Mouse (Mus musculus): Measurements from ENCODE around the gene Foxa2. TPM values are rescaled to one million over a fixed set of nuclear protein-coding genes. Genes with fewer than 3 reads are reported as not detected.
A peak's percentile ranks its signal among the peaks of the same experiment; 100 is the strongest.

The Foxa2 gene
- total RNA-seq, 2 experiments from 2014 or later, result not detected

DNA sequence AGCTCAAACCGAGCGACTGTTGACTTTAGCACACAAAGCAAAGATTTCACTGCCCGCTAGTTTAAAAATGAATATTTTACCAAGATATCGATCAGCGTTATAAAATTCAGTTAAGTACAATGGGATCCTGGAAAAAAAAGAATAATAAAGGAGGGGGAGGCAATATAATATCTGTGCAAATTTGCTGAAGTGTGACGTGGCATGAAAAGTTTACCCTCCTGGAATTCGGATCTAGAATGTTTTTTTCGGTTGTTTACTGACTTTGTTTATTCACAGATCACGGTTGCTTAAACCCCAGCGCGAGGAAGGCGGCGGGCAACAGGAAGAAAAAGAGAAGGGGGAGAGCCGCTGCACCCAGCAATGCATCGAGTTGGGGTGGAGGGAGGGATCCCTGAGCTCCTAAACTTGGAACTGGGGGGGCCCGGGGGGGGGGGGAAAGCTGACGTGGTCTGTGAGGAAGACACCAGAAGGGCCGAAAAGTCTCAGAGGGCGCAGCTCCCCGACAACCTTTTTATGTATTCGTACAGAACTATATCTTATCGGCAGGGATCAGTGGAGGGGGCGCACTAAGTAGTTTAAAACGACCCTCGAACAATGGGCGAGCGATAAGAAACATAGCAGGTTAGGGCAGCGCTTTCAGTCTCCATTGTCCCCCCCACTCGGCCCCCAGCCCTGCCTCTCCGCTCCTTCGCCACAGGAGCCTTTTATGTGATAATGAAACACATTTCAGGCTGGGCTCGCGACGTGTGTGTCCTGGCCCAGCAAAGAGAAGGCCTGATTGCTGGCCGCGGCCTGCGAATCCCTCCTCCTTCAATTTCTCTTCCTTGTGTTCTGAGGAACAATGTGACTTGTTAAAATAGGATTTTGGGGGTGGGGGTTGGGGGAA, 6.3 kb downstream of the Foxa2 start:
- DNase-seq, result no peak
- intact Hi-C loops (cut with DNase I), result loop anchor here (10.0 kb wide), 1 partner anchor 676 kb away; the partner anchor contains the start of gene Pax1

GRCm38 (mm10) chr2:148039351-148040235, 7.2 kb downstream of the Foxa2 start:
- peak in 1 of 2 experiments; percentile 6 for DNase-seq

GRCm38 (mm10) chr2:148038366-148039310, 8.1 kb downstream of the Foxa2 start:
- intact Hi-C loops (cut with DNase I), result no loop called here
- no peak for DNase-seq

More at GRCm38 (mm10) chr2:148039351-148040235, 7.2 kb downstream of the Foxa2 start:
- intact Hi-C loops (cut with DNase I), result loop anchor here (10.0 kb wide), 1 partner anchor 675 kb away; the partner anchor contains the start of gene Pax1

- intact Hi-C loops (cut with DNase I), result no loop called here
Measured at GRCm38 (mm10) chr2:148036611-148037160, 10.1 kb downstream of the Foxa2 start.

GRCm38 (mm10) chr2:148030991-148031675, 15.6 kb downstream of the Foxa2 start:
- DNase-seq, result no peak
- intact Hi-C loops (cut with DNase I), result no loop called here

More at GRCm38 (mm10) chr2:148036611-148037160, 10.1 kb downstream of the Foxa2 start:
- DNase-seq, result no peak

- no peak for DNase-seq
- intact Hi-C loops (cut with DNase I), result no loop called here
Measured at GRCm38 (mm10) chr2:148030613-148030935, 16.2 kb downstream of the Foxa2 start.

- DNase-seq, result no peak
- intact Hi-C loops (cut with DNase I), result no loop called here
Measured at GRCm38 (mm10) chr2:148029751-148030612, 16.8 kb downstream of the Foxa2 start.

GRCm38 (mm10) chr2:148029050-148029608, 17.6 kb downstream of the Foxa2 start:
- no peak for DNase-seq
- intact Hi-C loops (cut with DNase I), result no loop called here

DNA sequence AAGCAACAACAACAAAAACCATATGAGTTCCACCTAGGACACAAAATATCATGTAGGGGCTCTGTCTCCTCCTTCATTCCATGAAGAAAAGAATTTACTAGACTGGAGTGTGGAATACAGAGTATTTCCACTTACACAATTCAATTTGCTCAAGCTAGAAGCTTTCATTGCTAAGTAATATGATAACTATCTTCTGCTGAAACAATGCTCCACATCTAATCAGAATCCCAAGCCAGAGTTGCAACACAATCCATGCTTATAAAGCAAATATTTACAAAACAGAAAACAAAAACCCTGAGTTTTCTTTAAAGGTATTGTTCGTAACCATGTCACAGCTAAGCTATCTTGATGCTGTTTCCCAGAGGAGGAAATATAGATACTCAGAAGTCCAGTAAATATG, 20.4 kb downstream of the Foxa2 start:
- intact Hi-C loops (cut with DNase I), result no loop called here
- DNase-seq, result no peak

DNA sequence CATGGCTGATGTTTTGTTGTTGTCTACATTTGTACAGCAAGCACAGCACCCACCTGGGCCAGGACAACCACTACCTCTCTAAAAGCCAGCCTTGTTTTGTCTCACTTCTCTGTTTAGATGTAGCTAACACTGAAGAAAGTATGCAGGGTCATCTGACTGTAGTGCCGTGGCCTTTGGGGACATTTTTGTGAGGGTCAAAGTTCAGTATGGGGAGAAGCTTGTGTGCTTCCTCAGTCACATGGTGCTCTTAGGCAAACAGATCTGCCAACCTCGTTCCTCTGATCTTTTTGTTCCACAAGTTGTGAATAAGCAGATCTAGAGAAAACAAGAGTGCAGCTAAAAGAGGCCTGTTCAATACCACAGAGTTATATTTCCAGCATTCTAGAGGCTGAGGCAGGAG, 21.3 kb downstream of the Foxa2 start:
- DNase-seq, result no peak
- intact Hi-C loops (cut with DNase I), result no loop called here

DNA sequence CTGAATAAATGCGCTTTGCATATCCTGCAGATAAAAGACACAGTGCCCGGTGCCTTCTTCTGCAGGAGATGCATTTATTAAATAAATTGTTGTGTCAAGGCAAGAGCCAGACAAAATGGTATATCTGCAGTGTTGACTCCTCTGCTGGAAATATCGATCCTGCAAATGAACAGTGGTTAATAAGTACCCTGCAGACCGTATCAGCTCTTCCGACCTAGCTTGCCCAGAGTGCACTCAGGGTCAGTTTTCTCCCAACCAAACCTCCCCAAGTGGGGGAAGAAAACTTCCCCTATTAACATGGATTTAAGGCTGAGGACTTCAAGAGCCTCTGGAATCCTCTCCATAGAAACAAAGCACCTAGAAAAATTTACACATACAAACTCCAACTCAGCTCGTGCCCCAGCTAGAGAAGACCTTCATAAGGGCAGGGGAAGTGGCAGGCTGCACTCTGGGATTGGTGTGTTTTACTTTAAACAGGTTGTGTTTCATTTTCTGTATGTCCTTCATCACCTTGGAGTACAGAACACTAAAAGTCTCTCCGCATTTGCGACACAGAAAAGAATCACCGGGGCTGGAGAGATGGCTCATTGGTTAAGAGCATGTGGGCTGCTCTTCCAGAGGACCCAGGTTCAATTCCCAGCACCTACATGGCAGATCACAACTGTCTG, 22.4 kb downstream of the Foxa2 start:
- DNase-seq, result no peak
- intact Hi-C loops (cut with DNase I), result no loop called here

- intact Hi-C loops (cut with DNase I), result no loop called here
- DNase-seq, result no peak
Measured at GRCm38 (mm10) chr2:148023340-148023806, 23.4 kb downstream of the Foxa2 start.

DNA sequence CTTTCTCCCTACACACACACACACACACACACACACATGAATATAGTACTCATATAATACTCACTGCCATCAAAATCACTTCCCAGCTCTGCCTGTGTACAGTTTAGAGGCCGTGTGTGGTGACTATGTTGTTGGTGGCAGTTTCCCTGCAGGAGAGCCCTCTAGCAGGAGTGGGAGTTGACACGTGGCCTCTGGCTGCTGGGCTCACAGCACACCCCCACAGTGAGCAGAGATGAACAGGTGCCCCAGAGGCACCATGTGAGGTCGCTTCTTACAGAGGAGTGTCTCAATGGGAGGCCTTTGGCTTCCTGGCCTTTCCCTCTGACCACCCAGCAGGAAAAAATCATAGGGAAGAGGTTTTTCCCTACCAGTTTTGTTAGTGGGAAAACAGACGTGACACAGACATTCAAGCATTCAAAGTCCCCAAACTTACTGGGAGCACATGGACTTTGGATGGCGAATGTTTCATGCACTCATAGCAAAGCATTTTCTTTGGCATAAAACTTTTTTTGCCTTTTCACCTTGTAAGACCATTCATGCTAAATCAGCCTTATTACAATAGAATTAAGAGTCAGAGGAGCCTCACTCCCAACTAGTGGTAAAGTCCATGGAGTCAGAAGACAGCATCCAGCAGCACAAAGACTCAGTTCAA, 24.7 kb downstream of the Foxa2 start:
- intact Hi-C loops (cut with DNase I), result no loop called here
- no peak for DNase-seq

DNA sequence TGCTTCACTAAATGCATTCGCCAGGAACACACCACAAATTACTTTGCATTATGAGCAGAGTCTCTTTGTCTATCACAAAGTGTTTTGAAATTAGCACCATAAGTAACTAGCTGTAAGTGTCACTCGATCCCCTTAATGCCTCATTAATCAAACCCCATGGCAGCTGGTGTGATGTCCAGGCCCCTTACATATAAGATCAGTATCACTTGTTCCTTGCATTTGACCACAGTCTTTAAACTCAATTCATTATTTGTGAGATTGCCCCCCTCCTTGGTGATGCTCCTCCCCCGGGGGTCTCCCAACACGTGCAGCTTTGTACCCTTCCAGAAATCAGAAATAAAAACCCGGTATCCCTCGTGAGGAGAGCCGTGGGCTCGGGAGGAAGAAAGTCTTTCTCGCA, 25.8 kb downstream of the Foxa2 start:
- DNase-seq, result no peak
- intact Hi-C loops (cut with DNase I), result no loop called here

GRCm38 (mm10) chr2:148020125-148020524, 26.6 kb downstream of the Foxa2 start:
- DNase-seq, result no peak
- intact Hi-C loops (cut with DNase I), result no loop called here

DNA sequence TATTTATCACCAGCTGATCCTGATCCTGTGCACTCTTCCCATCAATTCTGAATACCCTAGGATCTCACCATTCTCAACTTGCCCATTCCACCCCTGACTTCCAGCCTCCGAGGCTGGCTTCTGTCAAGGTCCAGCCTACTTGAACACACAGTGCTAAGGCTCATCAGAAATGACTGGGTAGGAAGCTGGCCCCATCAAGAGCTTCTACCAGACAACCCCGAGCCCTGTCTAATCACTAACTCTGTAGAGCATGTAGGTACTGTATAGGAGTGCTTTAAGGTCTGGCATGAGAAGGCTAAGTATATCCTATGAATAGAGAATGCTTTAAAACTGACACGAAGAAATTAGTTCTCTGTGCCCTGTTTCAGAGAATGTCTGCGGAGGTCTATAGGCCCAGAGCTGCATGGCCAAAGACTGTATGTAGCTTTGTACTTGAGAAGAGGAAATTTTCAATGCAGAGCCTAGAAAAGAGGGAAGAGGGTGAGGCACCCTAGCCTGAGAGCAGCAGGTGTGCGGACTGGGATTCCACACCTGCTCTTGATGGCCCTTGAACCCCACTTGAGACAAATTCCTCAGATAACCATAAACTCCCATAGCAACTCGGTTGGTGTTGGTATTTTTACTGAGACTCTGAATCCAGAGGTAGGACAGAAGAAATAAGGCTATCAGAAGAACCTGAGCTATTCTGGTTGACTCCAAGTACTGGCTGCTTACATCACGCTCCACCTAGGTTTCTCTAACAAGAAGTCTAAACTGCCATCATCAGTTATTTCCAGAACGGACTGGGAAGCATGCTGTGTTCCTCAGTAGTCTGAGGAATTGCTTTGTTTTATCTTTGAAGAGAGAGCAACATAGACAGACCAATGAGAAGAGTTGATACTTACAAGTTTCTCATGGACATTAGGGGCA, 28.7 kb downstream of the Foxa2 start:
- intact Hi-C loops (cut with DNase I), result no loop called here

More for the DNA sequence above, 28.7 kb downstream of the Foxa2 start:
- DNase-seq, result no peak
